Mouse (Mus musculus): ENCODE measurements around the gene Tmem164. TPM values are rescaled to one million over a fixed set of nuclear protein-coding genes. Genes with fewer than 3 reads are reported as not detected.
A peak's percentile ranks its signal among the peaks of the same experiment; 100 is the strongest.

The Tmem164 gene
- polyA plus RNA-seq, 1 experiment from 2014 or later: 29.9 TPM

DNA sequence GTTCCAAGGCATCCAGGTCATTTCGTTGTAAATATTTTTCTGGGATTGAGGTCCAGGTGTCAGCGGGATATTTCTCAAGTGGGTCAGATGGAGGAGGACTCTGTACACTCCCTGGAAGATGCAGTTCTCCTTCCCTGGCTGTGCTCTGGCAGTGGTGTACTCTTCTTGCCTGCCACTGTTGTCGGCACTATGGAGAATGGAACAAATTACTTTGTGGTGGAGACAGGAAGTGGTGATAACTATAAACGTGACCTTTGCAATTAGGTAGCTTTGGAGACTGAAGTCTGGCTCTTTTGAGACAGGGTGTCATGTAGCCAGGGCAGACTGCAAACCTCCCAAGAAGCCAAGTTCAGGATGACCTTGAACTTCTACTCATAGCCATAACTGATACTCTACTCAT, 55.9 kb downstream of the Tmem164 start:
- no peak overlapping the region for H3K27ac ChIP-seq (replicated peaks)
- H3K27me3 ChIP-seq (ENCODE audit: control insufficient read depth, insufficient read depth, low read length): no peaks in the 10 kb centered on the region
- TF ChIP-seq CTCF (IDR thresholded peaks at IDR 0.05; ENCODE audit: low read depth): no peak
- no peak for TF ChIP-seq EP300 (optimal IDR thresholded peaks at IDR 0.05)
- no peak for DNase-seq (ENCODE audit: low spot score)
- H3K9ac ChIP-seq (ENCODE audit: low read length): no peak overlapping the region
- H3K9me3 ChIP-seq (ENCODE audit: control insufficient read depth, low read length): no peaks in the 10 kb centered on the region
- H3K4me2 ChIP-seq (replicated peaks; ENCODE audit: low read depth): no peak overlapping the region
- H3K4me1 ChIP-seq (replicated peaks; ENCODE audit: control insufficient read depth, insufficient read depth): no peaks in the 10 kb centered on the region
- no peak for ATAC-seq (ENCODE audit: low FRiP score, low TSS enrichment)
- 70% methylated on average over 4 of the region's 4 CpGs for WGBS
- H3K36me3 ChIP-seq (ENCODE audit: control insufficient read depth, insufficient read depth, low read length): no peaks in the 10 kb centered on the region
- H3K4me3 ChIP-seq (ENCODE audit: low read depth, low read length): no peak overlapping the region

DNA sequence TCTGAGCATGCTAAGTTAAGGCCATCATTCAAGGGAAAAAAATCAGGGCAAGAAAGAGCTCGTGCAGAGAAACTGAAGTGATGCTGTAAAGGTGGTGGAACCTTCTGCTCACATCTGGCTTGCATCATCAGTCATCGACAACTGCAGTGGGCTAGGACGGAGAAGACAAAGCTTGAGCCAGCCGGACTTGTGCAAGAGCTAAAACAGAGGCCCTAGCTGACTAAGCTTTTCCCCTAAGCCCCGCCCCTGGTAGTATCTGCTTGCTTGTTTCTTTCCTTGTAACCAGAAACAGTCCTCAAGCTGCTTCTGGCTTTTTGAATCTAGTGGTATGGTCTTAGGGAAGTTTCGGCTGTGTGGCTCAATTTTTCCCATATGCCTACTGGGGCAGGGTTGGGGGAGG, 56.5 kb downstream of the Tmem164 start:
- H3K4me2 ChIP-seq (replicated peaks; ENCODE audit: low read depth): no peak overlapping the region
- H3K36me3 ChIP-seq (ENCODE audit: control insufficient read depth, insufficient read depth, low read length): no peaks in the 10 kb centered on the region
- H3K9me3 ChIP-seq (ENCODE audit: control insufficient read depth, low read length): no peaks in the 10 kb centered on the region
- H3K4me1 ChIP-seq (replicated peaks; ENCODE audit: control insufficient read depth, insufficient read depth): no peaks in the 10 kb centered on the region
- H3K27me3 ChIP-seq (ENCODE audit: control insufficient read depth, insufficient read depth, low read length): no peaks in the 10 kb centered on the region
- H3K4me3 ChIP-seq (ENCODE audit: low read depth, low read length): no peak overlapping the region
- DNase-seq (ENCODE audit: low spot score) (peak; percentile 33), ATAC-seq (ENCODE audit: low FRiP score, low TSS enrichment) (peak; percentile 74)
- 53% methylated on average over 6 of the region's 6 CpGs for WGBS
- H3K9ac ChIP-seq (ENCODE audit: low read length): no peak overlapping the region
- TF ChIP-seq EP300 (optimal IDR thresholded peaks at IDR 0.05) (no peak), CTCF (IDR thresholded peaks at IDR 0.05; ENCODE audit: low read depth) (no peak)
- H3K27ac ChIP-seq (replicated peaks): no peak overlapping the region

DNA sequence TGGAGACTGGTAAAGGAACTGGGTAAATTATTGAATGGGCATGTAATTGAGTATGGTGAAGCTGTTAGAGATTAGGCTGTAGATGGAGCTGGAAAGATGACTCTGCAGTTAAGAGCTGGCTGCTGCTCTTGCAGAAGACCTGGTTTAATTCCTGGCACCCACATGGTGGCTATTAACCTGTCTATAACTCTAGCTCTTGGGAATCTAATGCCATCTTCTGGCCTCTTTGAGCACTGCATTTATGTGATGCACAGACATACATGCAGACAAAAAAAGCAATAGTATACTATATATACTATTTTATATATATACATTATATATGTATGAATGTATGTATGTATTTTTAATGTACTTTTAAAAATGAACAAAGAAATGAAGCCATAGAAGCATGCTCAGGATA, 66.2 kb downstream of the Tmem164 start:
- ATAC-seq (ENCODE audit: low FRiP score, low TSS enrichment): no peak
- Histone ChIP-seq H3K27me3 (ENCODE audit: control insufficient read depth, insufficient read depth, low read length) (no peaks in the 10 kb centered on the region), H3K27ac (replicated peaks) (no peak overlapping the region), H3K9me3 (ENCODE audit: control insufficient read depth, low read length) (no peaks in the 10 kb centered on the region), H3K4me3 (ENCODE audit: low read depth, low read length) (no peak overlapping the region), H3K4me2 (replicated peaks; ENCODE audit: low read depth) (no peak overlapping the region), H3K4me1 (replicated peaks; ENCODE audit: control insufficient read depth, insufficient read depth) (no peaks in the 10 kb centered on the region), H3K9ac (ENCODE audit: low read length) (no peak overlapping the region), H3K36me3 (ENCODE audit: control insufficient read depth, insufficient read depth, low read length) (no peaks in the 10 kb centered on the region)
- TF ChIP-seq CTCF (IDR thresholded peaks at IDR 0.05; ENCODE audit: low read depth): peak; percentile 41
- no peak for TF ChIP-seq EP300 (optimal IDR thresholded peaks at IDR 0.05)
- DNase-seq (ENCODE audit: low spot score): no peak

DNA sequence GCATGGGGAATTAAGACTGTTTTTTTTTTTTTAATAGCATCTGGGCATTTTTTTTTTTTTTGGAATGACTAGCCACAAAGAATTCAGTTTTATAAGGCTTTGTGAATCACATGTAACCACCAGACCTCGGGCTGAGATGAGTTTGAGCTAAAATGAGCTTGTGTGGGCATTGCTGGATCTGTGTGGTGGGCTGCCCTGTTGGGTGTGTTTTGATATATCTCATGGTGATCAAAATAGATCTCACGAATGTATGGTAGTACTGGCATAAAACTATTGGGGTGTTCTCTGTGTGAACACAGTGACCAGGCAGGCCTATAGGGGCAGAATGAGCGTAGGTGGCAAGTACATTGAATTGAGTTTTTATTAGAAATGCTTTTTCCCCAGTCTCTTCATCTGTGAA, 67.4 kb downstream of the Tmem164 start:
- H3K9me3 ChIP-seq (ENCODE audit: control insufficient read depth, low read length): no peaks in the 10 kb centered on the region
- no peak for ATAC-seq (ENCODE audit: low FRiP score, low TSS enrichment)
- WGBS: 84% methylated on average over 3 of the region's 3 CpGs
- H3K27me3 ChIP-seq (ENCODE audit: control insufficient read depth, insufficient read depth, low read length): no peaks in the 10 kb centered on the region
- H3K36me3 ChIP-seq (ENCODE audit: control insufficient read depth, insufficient read depth, low read length): no peaks in the 10 kb centered on the region
- no peaks in the 10 kb centered on the region for H3K4me1 ChIP-seq (replicated peaks; ENCODE audit: control insufficient read depth, insufficient read depth)
- no peak for TF ChIP-seq EP300 (optimal IDR thresholded peaks at IDR 0.05)
- no peak for TF ChIP-seq CTCF (IDR thresholded peaks at IDR 0.05; ENCODE audit: low read depth)
- H3K9ac ChIP-seq (ENCODE audit: low read length): no peak overlapping the region
- DNase-seq (ENCODE audit: low spot score): no peak
- no peak overlapping the region for H3K4me3 ChIP-seq (ENCODE audit: low read depth, low read length)
- no peak overlapping the region for H3K4me2 ChIP-seq (replicated peaks; ENCODE audit: low read depth)
- no peak overlapping the region for H3K27ac ChIP-seq (replicated peaks)

DNA sequence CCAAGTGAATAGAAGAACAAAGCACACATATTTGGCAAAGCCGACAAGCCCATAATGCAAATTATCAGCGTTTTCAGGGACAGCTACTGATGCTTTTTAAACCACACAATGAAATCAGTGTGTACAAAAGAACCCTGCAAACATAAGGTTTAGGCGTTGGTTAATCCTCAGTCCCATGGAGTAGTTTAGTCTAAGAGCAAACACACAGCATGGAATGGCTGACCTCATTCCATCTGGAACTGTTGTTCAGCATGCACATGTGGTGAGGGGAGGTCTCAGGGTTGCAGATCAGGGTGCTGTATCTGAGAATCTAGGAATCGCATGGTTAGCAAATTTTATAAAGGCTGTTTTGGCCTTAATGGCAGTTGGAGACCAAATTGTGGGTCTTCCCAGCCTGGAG, 69.6 kb downstream of the Tmem164 start:
- H3K4me1 ChIP-seq (replicated peaks; ENCODE audit: control insufficient read depth, insufficient read depth): no peaks in the 10 kb centered on the region
- no peak overlapping the region for H3K27ac ChIP-seq (replicated peaks)
- TF ChIP-seq EP300 (optimal IDR thresholded peaks at IDR 0.05): no peak
- no peak for TF ChIP-seq CTCF (IDR thresholded peaks at IDR 0.05; ENCODE audit: low read depth)
- peak; percentile 57; the same call in 1 of the 2 replicates for ATAC-seq (ENCODE audit: low FRiP score, low TSS enrichment)
- no peak overlapping the region for H3K4me2 ChIP-seq (replicated peaks; ENCODE audit: low read depth)
- no peak for DNase-seq (ENCODE audit: low spot score)
- no peak overlapping the region for H3K9ac ChIP-seq (ENCODE audit: low read length)
- no peaks in the 10 kb centered on the region for H3K9me3 ChIP-seq (ENCODE audit: control insufficient read depth, low read length)
- H3K4me3 ChIP-seq (ENCODE audit: low read depth, low read length): no peak overlapping the region
- H3K27me3 ChIP-seq (ENCODE audit: control insufficient read depth, insufficient read depth, low read length): no peaks in the 10 kb centered on the region
- WGBS: 46% methylated on average over 4 of the region's 4 CpGs
- no peaks in the 10 kb centered on the region for H3K36me3 ChIP-seq (ENCODE audit: control insufficient read depth, insufficient read depth, low read length)

DNA sequence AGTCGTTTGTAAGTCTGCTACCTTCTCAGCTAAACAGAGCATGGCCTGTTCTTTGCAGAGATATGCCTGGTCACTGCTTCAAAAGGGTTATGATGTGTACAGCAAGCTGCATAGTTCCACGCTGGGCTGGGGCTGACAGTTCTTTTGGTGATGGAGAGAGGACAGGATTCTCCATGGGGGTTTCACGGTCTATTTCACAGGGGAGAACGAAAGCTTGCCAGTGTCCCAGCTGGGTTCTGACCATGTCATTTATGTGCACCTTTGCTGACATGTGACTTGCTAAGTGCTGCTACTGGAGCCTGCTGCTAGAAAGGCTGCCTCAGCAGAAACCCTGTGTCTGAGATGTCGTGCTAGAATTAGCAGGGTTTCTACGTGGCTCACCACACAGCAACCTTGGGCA, 74.3 kb downstream of the Tmem164 start:
- TF ChIP-seq CTCF (IDR thresholded peaks at IDR 0.05; ENCODE audit: low read depth): no peak
- TF ChIP-seq EP300 (optimal IDR thresholded peaks at IDR 0.05): no peak

More for the DNA sequence above, 74.3 kb downstream of the Tmem164 start:
- Histone ChIP-seq H3K9me3 (ENCODE audit: control insufficient read depth, low read length) (no peaks in the 10 kb centered on the region), H3K4me1 (replicated peaks; ENCODE audit: control insufficient read depth, insufficient read depth) (no peaks in the 10 kb centered on the region), H3K36me3 (ENCODE audit: control insufficient read depth, insufficient read depth, low read length) (no peaks in the 10 kb centered on the region), H3K4me3 (ENCODE audit: low read depth, low read length) (no peak overlapping the region), H3K4me2 (replicated peaks; ENCODE audit: low read depth) (no peak overlapping the region), H3K27ac (replicated peaks) (no peak overlapping the region), H3K9ac (ENCODE audit: low read length) (no peak overlapping the region), H3K27me3 (ENCODE audit: control insufficient read depth, insufficient read depth, low read length) (no peaks in the 10 kb centered on the region)
- DNase-seq (ENCODE audit: low spot score): no peak
- ATAC-seq (ENCODE audit: low FRiP score, low TSS enrichment): no peak
- 91% methylated on average over 6 of the region's 6 CpGs for WGBS

Measured in stomach, postnatal 0 days (tissue).